Mouse (Mus musculus) ES-Bruce4 (cell line): ENCODE results near the gene Tcf12.

Experiments used
- CTCF ChIP-seq: IDR thresholded peaks from one replicate; pipeline ENCODE4 v1.8.1; 2011; ENCODE audit warnings: low read depth, low read length
- EP300 ChIP-seq: IDR thresholded peaks from 2 replicates; pipeline ENCODE4 v1.6.1; 2011; ENCODE audit warnings: low read depth, low read length; ENCODE audit not compliant: insufficient read depth
- POLR2A ChIP-seq: IDR thresholded peaks from one replicate; pipeline ENCODE4 v1.8.1; 2011; ENCODE audit warnings: low read length; ENCODE audit not compliant: insufficient read depth

- no peak for TF ChIP-seq EP300
- no peak for TF ChIP-seq CTCF
- no peak for TF ChIP-seq POLR2A
These were observed 275.3 kb downstream of the Tcf12 start for GRCm38 (mm10) chr9:71836366-71836765.
